Mouse (Mus musculus): ENCODE measurements around the gene Atf6b. TPM values are rescaled to one million over a fixed set of nuclear protein-coding genes. Genes with fewer than 3 reads are reported as not detected.

The Atf6b gene
- polyA plus RNA-seq, 1 experiment from 2014 or later: 73.5 TPM

- H3K4me1 ChIP-seq (ENCODE audit: control insufficient read depth, insufficient read depth, low read length): peaks cover 32% of the 10 kb centered on the region
- H3K27ac ChIP-seq (ENCODE audit: low read length): peak overlapping the region; percentile 96
- H3K9ac ChIP-seq (ENCODE audit: low read length): peak overlapping the region; percentile 96
- peak overlapping the region; percentile 89 for H3K4me3 ChIP-seq (replicated peaks; ENCODE audit: low read length)
- peak overlapping the region; percentile 92 for H3K4me2 ChIP-seq (ENCODE audit: low read depth, low read length)
- H3K9me3 ChIP-seq (replicated peaks; ENCODE audit: control insufficient read depth, low read length): no peaks in the 10 kb centered on the region
- H3K36me3 ChIP-seq (ENCODE audit: control insufficient read depth, insufficient read depth, low read length): no peaks in the 10 kb centered on the region
- no peak for ATAC-seq (ENCODE audit: insufficient read depth, low FRiP score)
- no peaks in the 10 kb centered on the region for H3K27me3 ChIP-seq (ENCODE audit: control insufficient read depth, insufficient read depth, low read length)
- 8% methylated on average over 32 of the region's 32 CpGs for WGBS
Observed at GRCm38 (mm10) chr17:34606186-34607039, 40.5 kb upstream of the Atf6b start.

- Histone ChIP-seq H3K27ac (ENCODE audit: low read length) (peak overlapping the region; percentile 16; the same call in 1 of the 2 replicates), H3K4me2 (ENCODE audit: low read depth, low read length) (no peak overlapping the region), H3K36me3 (ENCODE audit: control insufficient read depth, insufficient read depth, low read length) (0 out of 2 replicates have a peak, but pooled peaks cover 11% of the 10 kb centered on the region), H3K27me3 (ENCODE audit: control insufficient read depth, insufficient read depth, low read length) (no peaks in the 10 kb centered on the region), H3K9ac (ENCODE audit: low read length) (0 out of 2 replicates have a peak overlapping the region, but pooled peaks have one; percentile 28), H3K4me3 (replicated peaks; ENCODE audit: low read length) (no peak overlapping the region), H3K4me1 (ENCODE audit: control insufficient read depth, insufficient read depth, low read length) (peaks cover 21% of the 10 kb centered on the region), H3K9me3 (replicated peaks; ENCODE audit: control insufficient read depth, low read length) (no peaks in the 10 kb centered on the region)
- 78% methylated on average over 7 of the region's 7 CpGs for WGBS
- ATAC-seq (ENCODE audit: insufficient read depth, low FRiP score): no peak
Observed at GRCm38 (mm10) chr17:34607997-34608396, 38.9 kb upstream of the Atf6b start.

- peaks cover 11% of the 10 kb centered on the region; the same call in 1 of the 2 replicates for H3K36me3 ChIP-seq (ENCODE audit: control insufficient read depth, insufficient read depth, low read length)
- no peaks in the 10 kb centered on the region for H3K9me3 ChIP-seq (replicated peaks; ENCODE audit: control insufficient read depth, low read length)
- no peak overlapping the region for H3K27ac ChIP-seq (ENCODE audit: low read length)
- no peak overlapping the region for H3K4me3 ChIP-seq (replicated peaks; ENCODE audit: low read length)
- H3K27me3 ChIP-seq (ENCODE audit: control insufficient read depth, insufficient read depth, low read length): no peaks in the 10 kb centered on the region
- H3K4me2 ChIP-seq (ENCODE audit: low read depth, low read length): no peak overlapping the region
- WGBS: 94% methylated on average over 8 of the region's 8 CpGs
- H3K4me1 ChIP-seq (ENCODE audit: control insufficient read depth, insufficient read depth, low read length): peaks cover 11% of the 10 kb centered on the region
- ATAC-seq (ENCODE audit: insufficient read depth, low FRiP score): no peak
- H3K9ac ChIP-seq (ENCODE audit: low read length): no peak overlapping the region
Observed at GRCm38 (mm10) chr17:34611050-34611449, 35.9 kb upstream of the Atf6b start.

- Histone ChIP-seq H3K9me3 (replicated peaks; ENCODE audit: control insufficient read depth, low read length) (no peaks in the 10 kb centered on the region), H3K4me2 (ENCODE audit: low read depth, low read length) (no peak overlapping the region), H3K27me3 (ENCODE audit: control insufficient read depth, insufficient read depth, low read length) (no peaks in the 10 kb centered on the region), H3K36me3 (ENCODE audit: control insufficient read depth, insufficient read depth, low read length) (peaks cover 11% of the 10 kb centered on the region; the same call in 1 of the 2 replicates), H3K9ac (ENCODE audit: low read length) (no peak overlapping the region), H3K4me1 (ENCODE audit: control insufficient read depth, insufficient read depth, low read length) (0 out of 2 replicates have a peak, but pooled peaks cover 5% of the 10 kb centered on the region), H3K27ac (ENCODE audit: low read length) (no peak overlapping the region), H3K4me3 (replicated peaks; ENCODE audit: low read length) (no peak overlapping the region)
- ATAC-seq (ENCODE audit: insufficient read depth, low FRiP score): no peak
- 84% methylated on average over 11 of the region's 11 CpGs for WGBS
Observed at GRCm38 (mm10) chr17:34613054-34613645, 33.8 kb upstream of the Atf6b start.

- no peak for ATAC-seq (ENCODE audit: insufficient read depth, low FRiP score)
- 94% methylated on average over 10 of the region's 10 CpGs for WGBS
- no peak overlapping the region for H3K4me2 ChIP-seq (ENCODE audit: low read depth, low read length)
- H3K27ac ChIP-seq (ENCODE audit: low read length): no peak overlapping the region
- no peak overlapping the region for H3K4me3 ChIP-seq (replicated peaks; ENCODE audit: low read length)
- H3K4me1 ChIP-seq (ENCODE audit: control insufficient read depth, insufficient read depth, low read length): no peaks in the 10 kb centered on the region
- H3K9me3 ChIP-seq (replicated peaks; ENCODE audit: control insufficient read depth, low read length): no peaks in the 10 kb centered on the region
- H3K9ac ChIP-seq (ENCODE audit: low read length): no peak overlapping the region
- H3K36me3 ChIP-seq (ENCODE audit: control insufficient read depth, insufficient read depth, low read length): peaks cover 11% of the 10 kb centered on the region; the same call in 1 of the 2 replicates
- no peaks in the 10 kb centered on the region for H3K27me3 ChIP-seq (ENCODE audit: control insufficient read depth, insufficient read depth, low read length)
Observed at GRCm38 (mm10) chr17:34613830-34614229, 33.1 kb upstream of the Atf6b start.

- WGBS: 75% methylated on average over 6 of the region's 6 CpGs
- peaks cover 20% of the 10 kb centered on the region for H3K36me3 ChIP-seq (ENCODE audit: control insufficient read depth, insufficient read depth, low read length)
- H3K9ac ChIP-seq (ENCODE audit: low read length): 0 out of 2 replicates have a peak within 1 kb of the TSS, but pooled peaks have one; percentile 35
- H3K27ac ChIP-seq (ENCODE audit: low read length): no peak within 1 kb of the TSS; the same call in 1 of the 2 replicates
- H3K9me3 ChIP-seq (replicated peaks; ENCODE audit: control insufficient read depth, low read length): no peaks in the 10 kb centered on the region
- no peak for ATAC-seq (ENCODE audit: insufficient read depth, low FRiP score)
- H3K4me1 ChIP-seq (ENCODE audit: control insufficient read depth, insufficient read depth, low read length): no peaks in the 10 kb centered on the region
- H3K4me2 ChIP-seq (ENCODE audit: low read depth, low read length): no peak within 1 kb of the TSS
- H3K27me3 ChIP-seq (ENCODE audit: control insufficient read depth, insufficient read depth, low read length): no peaks in the 10 kb centered on the region
- H3K4me3 ChIP-seq (replicated peaks; ENCODE audit: low read length): no peak within 1 kb of the TSS
Observed at GRCm38 (mm10) chr17:34615871-34616270, 31.1 kb upstream of the Atf6b start, which contains the start of gene Egfl8. TSS of gene Egfl8 (minus strand) at chr17:34615971.

GRCm38 (mm10) chr17:34618999-34619398, 27.9 kb upstream of the Atf6b start:
- H3K4me1 ChIP-seq (ENCODE audit: control insufficient read depth, insufficient read depth, low read length): no peaks in the 10 kb centered on the region
- peaks cover 14% of the 10 kb centered on the region for H3K36me3 ChIP-seq (ENCODE audit: control insufficient read depth, insufficient read depth, low read length)
- H3K4me2 ChIP-seq (ENCODE audit: low read depth, low read length): no peak overlapping the region
- H3K27me3 ChIP-seq (ENCODE audit: control insufficient read depth, insufficient read depth, low read length): no peaks in the 10 kb centered on the region
- H3K9ac ChIP-seq (ENCODE audit: low read length): no peak overlapping the region
- no peak overlapping the region for H3K27ac ChIP-seq (ENCODE audit: low read length)
- no peak; the same call in 1 of the 2 replicates for ATAC-seq (ENCODE audit: insufficient read depth, low FRiP score)
- no peaks in the 10 kb centered on the region for H3K9me3 ChIP-seq (replicated peaks; ENCODE audit: control insufficient read depth, low read length)
- 25% methylated on average over 6 of the region's 6 CpGs for WGBS
- H3K4me3 ChIP-seq (replicated peaks; ENCODE audit: low read length): no peak overlapping the region

- no peak overlapping the region for H3K4me2 ChIP-seq (ENCODE audit: low read depth, low read length)
- no peak overlapping the region for H3K4me3 ChIP-seq (replicated peaks; ENCODE audit: low read length)
- no peak overlapping the region for H3K27ac ChIP-seq (ENCODE audit: low read length)
- WGBS: 69% methylated on average over 8 of the region's 8 CpGs
- H3K4me1 ChIP-seq (ENCODE audit: control insufficient read depth, insufficient read depth, low read length): peaks cover under 1% of the 10 kb centered on the region; the same call in 1 of the 2 replicates
- ATAC-seq (ENCODE audit: insufficient read depth, low FRiP score): no peak
- peaks cover 14% of the 10 kb centered on the region; the same call in 1 of the 2 replicates for H3K36me3 ChIP-seq (ENCODE audit: control insufficient read depth, insufficient read depth, low read length)
- no peaks in the 10 kb centered on the region for H3K9me3 ChIP-seq (replicated peaks; ENCODE audit: control insufficient read depth, low read length)
- no peaks in the 10 kb centered on the region for H3K27me3 ChIP-seq (ENCODE audit: control insufficient read depth, insufficient read depth, low read length)
- H3K9ac ChIP-seq (ENCODE audit: low read length): no peak overlapping the region
Observed at GRCm38 (mm10) chr17:34621006-34621405, 25.9 kb upstream of the Atf6b start.

GRCm38 (mm10) chr17:34623161-34623560, 23.8 kb upstream of the Atf6b start:
- WGBS: 79% methylated on average over 9 of the region's 9 CpGs
- H3K4me1 ChIP-seq (ENCODE audit: control insufficient read depth, insufficient read depth, low read length): peaks cover 9% of the 10 kb centered on the region; the same call in 1 of the 2 replicates
- no peak overlapping the region for H3K9ac ChIP-seq (ENCODE audit: low read length)
- H3K4me3 ChIP-seq (replicated peaks; ENCODE audit: low read length): no peak overlapping the region
- no peak for ATAC-seq (ENCODE audit: insufficient read depth, low FRiP score)
- no peak overlapping the region for H3K27ac ChIP-seq (ENCODE audit: low read length)
- H3K4me2 ChIP-seq (ENCODE audit: low read depth, low read length): no peak overlapping the region
- H3K36me3 ChIP-seq (ENCODE audit: control insufficient read depth, insufficient read depth, low read length): peaks cover 14% of the 10 kb centered on the region; the same call in 1 of the 2 replicates
- no peaks in the 10 kb centered on the region for H3K27me3 ChIP-seq (ENCODE audit: control insufficient read depth, insufficient read depth, low read length)
- H3K9me3 ChIP-seq (replicated peaks; ENCODE audit: control insufficient read depth, low read length): no peaks in the 10 kb centered on the region
